Mouse (Mus musculus) heart, embryonic 14.5 days (tissue): Measurements from ENCODE around the gene Rad9a. TPM values are rescaled to one million over a fixed set of nuclear protein-coding genes. Genes with fewer than 3 reads are reported as not detected.

Source experiments
- ATAC-seq: fragments of 200-750 bp; cut with Nextera tagmentation; 2 replicates; pipeline ENCODE4 v1.8.0; 2017; ENCODE audit warnings: low read depth, moderate TSS enrichment; ENCODE audit not compliant: insufficient number of reproducible peaks, insufficient read depth, low FRiP score
- H3K27ac ChIP-seq, 2 experiments: fragments of 200-500 bp in 1 of 2; fragments of 300-500 bp in 1 of 2; sonication (generic) in 1 of 2; replicated peaks in 1 of 2; 2 replicates each; pipeline ENCODE4 v1.5.1; 2012 to 2014; ENCODE audit warnings: low read depth in 2 of 2, low read length in 2 of 2, control low read depth in 1 of 2, mild to moderate bottlenecking in 1 of 2, mixed read lengths in 1 of 2; ENCODE audit not compliant: control insufficient read depth in 1 of 2, insufficient read depth in 1 of 2
- H3K27me3 ChIP-seq: fragments of 300-500 bp; sonication (generic); 2 replicates; pipeline ENCODE4 v1.6.1; 2014; ENCODE audit warnings: mild to moderate bottlenecking, low read length, control low read depth; ENCODE audit not compliant: control insufficient read depth, insufficient read depth
- H3K36me3 ChIP-seq: fragments of 300-500 bp; sonication (generic); 2 replicates; pipeline ENCODE4 v1.6.1; 2014; ENCODE audit warnings: mild to moderate bottlenecking, control low read depth, low read length, mixed read lengths; ENCODE audit not compliant: control insufficient read depth, insufficient read depth
- H3K4me1 ChIP-seq, 2 experiments: fragments of 200-500 bp in 1 of 2; fragments of 300-500 bp in 1 of 2; sonication (generic) in 1 of 2; 2 replicates each; pipeline ENCODE4 v1.6.1; 2012 to 2014; ENCODE audit warnings: low read length in 2 of 2, control low read depth in 1 of 2, mixed read lengths in 1 of 2; ENCODE audit not compliant: control insufficient read depth in 2 of 2, insufficient read depth in 2 of 2
- H3K4me2 ChIP-seq: fragments of 300-500 bp; sonication (generic); 2 replicates; pipeline ENCODE4 v1.6.1; 2014; ENCODE audit warnings: mild to moderate bottlenecking, low read length
- H3K4me3 ChIP-seq, 2 experiments: fragments of 200-500 bp in 1 of 2; fragments of 300-500 bp in 1 of 2; sonication (generic) in 1 of 2; 2 replicates each; pipeline ENCODE4 v1.5.1; 2012 to 2014; ENCODE audit warnings: low read length in 2 of 2, mild to moderate bottlenecking in 2 of 2, control low read depth in 1 of 2, low read depth in 1 of 2, moderate library complexity in 1 of 2; ENCODE audit not compliant: control insufficient read depth in 1 of 2, insufficient read depth in 1 of 2
- H3K9ac ChIP-seq: fragments of 300-500 bp; sonication (generic); 2 replicates; pipeline ENCODE4 v1.6.1; 2014; ENCODE audit warnings: mild to moderate bottlenecking, low read length
- H3K9me3 ChIP-seq: fragments of 300-500 bp; sonication (generic); 2 replicates; pipeline ENCODE4 v1.6.1; 2016; ENCODE audit warnings: low read length, control low read depth; ENCODE audit not compliant: control insufficient read depth
- WGBS: fragments of 180-500 bp; shearing (Covaris S2); extraction: QIAGEN DNeasy Blood & Tissue Kit; methylation state at CpG from one replicate; pipeline ENCODE4 v1.1.7; 2014; 5-methylcytosine and 5-hydroxymethylcytosine counted together
- polyA plus RNA-seq: library from polyadenylated mRNA; unstranded; fragments of >200 nt; fragmentation: Nextera tagmentation; extraction: Ambion mirVana; gene quantifications from 2 replicates; pipeline ENCODE4 v1.2.1, GENCODE M21; 2014

Gene Rad9a
- polyA plus RNA-seq, 1 experiment from 2014 or later, result 18.5 TPM

DNA sequence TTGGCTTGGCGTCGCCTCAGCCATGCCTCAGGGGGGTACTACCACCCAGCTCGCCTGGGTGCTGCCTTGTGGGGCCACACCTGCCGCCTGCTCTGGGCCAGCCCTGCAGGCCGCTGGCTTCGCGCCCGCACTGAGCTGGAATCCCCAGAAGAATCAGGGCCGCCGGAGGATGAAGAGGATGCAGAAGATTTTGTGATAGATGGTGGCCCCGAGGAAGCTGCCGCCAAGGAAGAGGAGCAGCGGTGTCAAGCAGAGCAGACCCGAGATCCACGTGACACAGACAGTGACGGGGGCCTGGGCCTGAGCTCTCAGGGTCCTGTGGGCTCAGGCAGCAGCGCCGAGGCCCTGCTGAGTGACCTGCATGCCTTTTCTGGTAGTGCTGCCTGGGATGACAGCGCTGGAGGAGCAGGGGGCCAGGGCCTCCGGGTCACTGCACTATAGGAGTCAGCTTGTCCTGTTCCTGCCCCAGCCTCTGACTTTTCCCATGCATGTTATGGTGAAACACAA lies 45.3 kb downstream of the Rad9a start:
- H3K27me3 ChIP-seq, result no peaks in the 10 kb centered on the region
- no peak overlapping the region for H3K27ac ChIP-seq
- peaks cover 3 to 9% of the 10 kb centered on the region in 2 experiments; a peak in 3 of 4 replicates for H3K4me1 ChIP-seq
- no peak overlapping the region for H3K4me3 ChIP-seq
- no peak overlapping the region for H3K4me2 ChIP-seq
- H3K36me3 ChIP-seq, result peaks cover 87% of the 10 kb centered on the region
- 65% methylated on average over 20 of the region's 20 CpGs for WGBS
- H3K9ac ChIP-seq, result no peak overlapping the region
- ATAC-seq, result no peak
- H3K9me3 ChIP-seq, result no peaks in the 10 kb centered on the region

DNA sequence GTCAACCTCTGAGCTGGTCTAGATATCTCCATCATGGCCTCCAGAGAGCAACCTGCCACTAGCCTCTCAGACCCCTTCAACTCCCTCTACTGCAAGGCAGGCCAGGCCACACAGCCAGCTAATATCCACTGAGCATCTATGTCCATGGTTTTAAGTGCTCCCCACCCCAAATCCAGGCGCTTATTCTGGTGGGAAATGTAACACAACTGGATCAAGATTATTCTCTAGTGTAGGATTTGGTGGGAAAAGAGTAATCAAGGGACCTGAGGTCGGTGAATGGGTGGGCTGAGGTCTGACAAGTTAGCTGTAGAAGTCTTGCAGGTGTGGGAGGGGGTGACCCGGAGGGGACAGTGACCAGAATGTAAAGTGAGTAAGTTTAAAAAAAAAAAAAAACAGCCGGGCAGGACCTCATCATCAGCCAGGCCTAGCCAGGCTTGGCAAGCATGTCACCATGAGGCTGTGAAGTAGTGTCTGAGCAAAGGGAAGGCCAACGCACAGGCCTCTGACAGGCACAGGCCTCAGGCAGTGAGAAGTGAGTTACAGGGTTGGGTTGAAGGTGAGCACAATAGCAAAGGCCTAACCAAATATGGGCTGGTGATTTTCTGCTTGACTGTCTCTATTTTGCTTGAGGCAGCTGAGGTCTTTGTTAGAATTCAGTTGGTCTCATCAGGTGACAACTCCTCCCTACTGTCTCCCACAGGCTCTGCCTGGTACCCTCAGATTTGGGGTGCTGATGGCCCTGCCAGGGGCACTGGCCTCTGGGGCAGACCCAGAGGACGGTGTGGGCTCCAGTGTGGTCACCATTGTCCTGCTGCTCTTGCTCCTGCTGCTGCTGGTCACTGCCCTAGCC lies 46.0 kb downstream of the Rad9a start:
- Histone ChIP-seq H3K9ac (no peak overlapping the region), H3K27ac (no peak overlapping the region), H3K27me3 (no peaks in the 10 kb centered on the region), H3K4me3 (no peak overlapping the region), H3K36me3 (peaks cover 87% of the 10 kb centered on the region), H3K4me2 (no peak overlapping the region), H3K9me3 (no peaks in the 10 kb centered on the region), H3K4me1 (peaks cover 3 to 11% of the 10 kb centered on the region in 2 experiments; a peak in 3 of 4 replicates)
- WGBS, result 84% methylated on average over 6 of the region's 6 CpGs
- ATAC-seq, result no peak

DNA sequence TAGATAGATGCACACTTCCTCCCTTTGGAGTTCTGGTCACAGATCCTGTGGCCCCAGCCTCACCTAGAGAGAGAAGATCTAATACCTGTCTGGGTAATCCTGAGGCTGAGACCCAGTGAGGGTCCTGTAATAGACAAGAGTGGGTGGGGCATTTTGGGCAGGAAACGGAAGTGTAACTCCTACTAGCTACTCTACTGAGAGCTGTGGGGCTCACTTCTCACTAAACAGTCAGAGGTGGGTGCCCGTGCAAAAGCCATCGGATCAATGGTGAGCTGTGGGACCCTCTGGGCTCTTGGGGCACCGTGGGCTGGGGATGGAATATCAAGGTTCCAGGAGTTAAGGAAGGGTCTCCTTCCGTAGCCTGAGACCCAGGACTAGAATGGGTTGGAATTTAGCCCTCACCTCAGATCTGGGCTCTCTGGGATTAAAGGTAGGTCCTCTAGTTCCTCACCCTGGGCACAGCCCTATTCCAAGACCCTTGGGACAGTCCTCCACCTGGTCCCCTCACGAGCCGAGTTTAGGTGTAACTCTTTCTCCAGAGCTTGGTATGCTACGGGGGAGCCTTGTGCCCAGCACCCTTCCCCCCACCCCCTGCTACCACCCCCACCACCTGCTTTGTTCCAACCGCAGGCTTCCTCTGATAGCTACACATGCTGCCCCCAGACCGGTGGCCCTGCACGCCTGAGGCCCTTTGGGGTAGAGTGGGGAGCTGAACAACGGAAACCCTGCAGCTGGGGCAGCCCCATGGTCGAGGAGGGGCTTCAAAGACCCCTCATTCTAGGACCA lies 46.8 kb downstream of the Rad9a start:
- H3K9me3 ChIP-seq, result no peaks in the 10 kb centered on the region
- no peak for ATAC-seq
- WGBS, result 74% methylated on average over 13 of the region's 13 CpGs
- H3K4me2 ChIP-seq, result no peak overlapping the region
- no peak overlapping the region for H3K9ac ChIP-seq
- peaks cover 4 to 13% of the 10 kb centered on the region in 2 experiments for H3K4me1 ChIP-seq
- no peaks in the 10 kb centered on the region for H3K27me3 ChIP-seq
- peaks cover 90% of the 10 kb centered on the region for H3K36me3 ChIP-seq
- no peak overlapping the region for H3K4me3 ChIP-seq
- no peak overlapping the region for H3K27ac ChIP-seq

DNA sequence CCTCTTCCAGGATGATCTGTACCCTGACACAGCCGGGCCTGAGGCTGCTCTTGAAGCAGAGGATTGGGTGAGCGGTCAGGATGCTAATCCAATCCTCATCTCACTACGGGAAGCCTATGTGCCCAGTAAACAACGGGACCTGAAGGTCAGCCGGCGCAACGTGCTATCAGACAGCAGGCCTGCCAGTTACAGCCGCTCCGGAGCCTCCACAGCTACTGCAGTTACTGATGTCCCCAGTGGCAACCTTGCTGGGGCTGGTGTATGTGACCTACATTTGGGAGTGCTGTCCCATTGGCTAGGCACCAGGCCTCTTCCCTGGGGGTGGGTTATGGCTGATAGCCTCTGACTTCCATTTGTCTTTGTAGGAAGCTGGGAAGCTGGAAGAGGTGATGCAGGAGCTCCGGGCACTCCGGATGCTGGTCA lies 48.2 kb downstream of the Rad9a start, which contains the start of gene Ptprcap:
Gene Ptprcap, plus strand, starts transcription at position 373 of the 423 bp plus-strand sequence.
- peaks cover 78% of the 10 kb centered on the region for H3K36me3 ChIP-seq
- H3K4me2 ChIP-seq, result no peak within 1 kb of the TSS
- no peaks in the 10 kb centered on the region for H3K9me3 ChIP-seq
- peaks cover 11 to 21% of the 10 kb centered on the region in 2 experiments for H3K4me1 ChIP-seq
- ATAC-seq, result no peak
- no peak within 1 kb of the TSS for H3K4me3 ChIP-seq
- 0 out of 4 replicates have a peak within 1 kb of the TSS, but pooled peaks of 1 of the 2 experiments have one; percentile 24 for H3K27ac ChIP-seq
- H3K27me3 ChIP-seq, result no peaks in the 10 kb centered on the region
- 47% methylated on average over 11 of the region's 11 CpGs for WGBS
- no peak within 1 kb of the TSS for H3K9ac ChIP-seq

DNA sequence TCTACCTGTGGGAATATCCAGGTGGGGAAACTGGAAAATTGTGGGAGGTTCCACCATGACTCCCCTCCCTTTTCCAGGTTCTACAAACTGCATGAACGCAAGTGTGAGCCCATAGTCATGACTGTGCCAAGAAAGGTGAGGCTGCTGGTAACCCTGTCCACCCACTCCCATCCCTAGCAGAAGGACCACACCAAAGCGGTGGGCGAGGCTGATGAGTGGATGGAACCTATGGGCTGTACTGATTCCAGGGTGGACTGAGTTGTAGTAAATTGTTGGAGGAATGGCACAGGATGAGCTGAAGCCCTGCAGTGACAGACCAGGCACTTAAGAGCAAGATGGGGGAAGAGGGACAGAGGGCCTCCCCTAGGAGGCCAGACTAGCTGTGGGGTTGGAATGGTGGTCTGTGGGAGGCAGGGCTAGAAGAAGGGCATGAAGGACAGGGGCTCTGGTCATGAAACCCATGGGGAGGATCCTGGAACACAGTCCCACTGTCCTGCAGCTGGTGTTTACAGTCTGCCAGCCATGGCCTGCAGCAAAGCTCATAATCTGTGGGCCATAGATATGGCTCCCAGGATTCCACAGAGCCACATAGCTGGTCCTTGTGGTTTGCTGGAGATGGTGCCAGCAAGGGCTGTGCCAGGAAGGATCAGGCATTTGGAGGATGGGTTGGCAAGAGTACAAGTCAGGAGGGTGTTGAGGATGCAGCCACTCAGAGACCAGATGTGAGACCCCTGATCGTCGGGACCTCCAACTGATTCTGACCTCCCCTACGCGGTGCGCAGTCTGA lies 48.8 kb downstream of the Rad9a start:
- no peak for ATAC-seq
- Histone ChIP-seq H3K4me2 (no peak overlapping the region), H3K36me3 (peaks cover 72% of the 10 kb centered on the region), H3K4me3 (no peak overlapping the region), H3K4me1 (peaks cover 11 to 26% of the 10 kb centered on the region in 2 experiments), H3K9me3 (no peaks in the 10 kb centered on the region), H3K9ac (no peak overlapping the region), H3K27me3 (no peaks in the 10 kb centered on the region), H3K27ac (0 out of 4 replicates have a peak overlapping the region, but pooled peaks of 1 of the 2 experiments have one; percentile 24)
- 89% methylated on average over 8 of the region's 8 CpGs for WGBS

DNA sequence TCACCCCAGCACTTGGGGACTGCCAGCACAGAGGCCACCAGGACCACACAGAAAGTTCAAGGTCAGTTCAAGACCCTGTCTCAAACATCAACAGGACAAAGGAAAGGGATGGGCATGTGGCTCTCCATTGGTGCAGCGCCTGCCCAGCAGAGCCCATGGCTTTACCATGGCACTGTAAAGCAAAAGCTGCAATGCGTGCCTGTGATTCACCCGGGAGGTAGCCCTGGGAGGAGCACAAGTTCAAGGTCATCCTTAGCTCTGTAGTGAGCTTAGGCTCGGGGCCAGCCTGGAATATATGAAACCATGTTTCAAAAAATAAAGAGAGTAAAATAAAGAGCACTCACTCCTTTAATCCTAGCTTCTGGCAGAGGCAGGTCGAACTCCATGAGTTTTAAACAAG lies 49.6 kb downstream of the Rad9a start:
- H3K4me2 ChIP-seq, result no peak overlapping the region
- no peak overlapping the region for H3K4me3 ChIP-seq
- no peaks in the 10 kb centered on the region for H3K27me3 ChIP-seq
- H3K27ac ChIP-seq, result no peak overlapping the region; a peak in 1 of 4 replicates
- H3K4me1 ChIP-seq, result peaks cover 11 to 26% of the 10 kb centered on the region in 2 experiments
- WGBS, result 83% methylated on average over 5 of the region's 5 CpGs
- H3K9me3 ChIP-seq, result no peaks in the 10 kb centered on the region
- H3K9ac ChIP-seq, result no peak overlapping the region
- no peak for ATAC-seq
- peaks cover 64% of the 10 kb centered on the region for H3K36me3 ChIP-seq

DNA sequence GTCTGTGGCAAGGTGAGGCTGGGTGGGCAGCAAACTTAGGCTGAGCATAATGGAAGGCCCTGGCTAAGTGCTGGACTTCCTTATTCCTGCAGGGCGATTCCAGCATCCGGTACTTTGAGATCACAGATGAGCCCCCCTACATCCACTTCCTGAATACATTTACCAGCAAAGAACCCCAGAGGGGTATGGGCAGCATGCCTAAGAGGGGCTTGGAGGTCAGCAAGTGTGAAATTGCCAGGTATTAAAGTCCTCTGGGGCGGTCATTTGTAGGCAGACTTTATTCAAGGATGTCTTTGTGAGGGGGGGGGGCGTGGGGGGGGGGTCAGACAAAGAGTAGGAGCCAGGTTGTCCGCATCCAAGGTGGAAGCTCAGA lies 50.0 kb downstream of the Rad9a start:
- H3K36me3 ChIP-seq, result peaks cover 60% of the 10 kb centered on the region
- 98% methylated on average over 3 of the region's 5 CpGs for WGBS
- ATAC-seq, result no peak
- no peak overlapping the region for H3K4me2 ChIP-seq
- no peak overlapping the region for H3K9ac ChIP-seq
- H3K9me3 ChIP-seq, result no peaks in the 10 kb centered on the region
- no peaks in the 10 kb centered on the region for H3K27me3 ChIP-seq
- H3K4me1 ChIP-seq, result peaks cover 11 to 26% of the 10 kb centered on the region in 2 experiments
- H3K27ac ChIP-seq, result no peak overlapping the region
- no peak overlapping the region for H3K4me3 ChIP-seq
